Mouse (Mus musculus): ENCODE data around the gene Evi5.

The Evi5 gene

DNA sequence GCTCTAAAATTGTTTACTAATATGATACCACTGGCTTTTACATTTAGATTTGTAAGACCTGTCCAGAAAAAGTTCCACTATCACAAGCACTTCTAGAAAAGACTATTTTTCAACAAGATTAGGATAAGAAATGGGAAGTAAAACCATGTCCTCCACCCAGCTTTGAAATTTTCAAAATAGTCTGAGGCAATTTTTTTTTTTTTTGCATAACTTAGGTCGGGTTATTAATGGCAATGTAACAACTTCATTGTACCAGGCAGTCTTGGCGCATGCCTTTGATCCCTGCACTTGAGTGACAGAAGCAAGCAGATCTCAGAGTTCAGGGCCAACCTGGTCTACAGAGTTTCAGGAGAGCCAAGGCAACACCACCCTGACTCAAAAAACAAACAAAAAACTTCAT is 5.2 kb downstream of the Evi5 start:
- no peak for DNase-seq (ENCODE audit: low spot score)

GRCm38 (mm10) chr5:107868905-107869424 is 5.9 kb downstream of the Evi5 start:
- DNase-seq (ENCODE audit: low spot score): peak; percentile 66

DNA sequence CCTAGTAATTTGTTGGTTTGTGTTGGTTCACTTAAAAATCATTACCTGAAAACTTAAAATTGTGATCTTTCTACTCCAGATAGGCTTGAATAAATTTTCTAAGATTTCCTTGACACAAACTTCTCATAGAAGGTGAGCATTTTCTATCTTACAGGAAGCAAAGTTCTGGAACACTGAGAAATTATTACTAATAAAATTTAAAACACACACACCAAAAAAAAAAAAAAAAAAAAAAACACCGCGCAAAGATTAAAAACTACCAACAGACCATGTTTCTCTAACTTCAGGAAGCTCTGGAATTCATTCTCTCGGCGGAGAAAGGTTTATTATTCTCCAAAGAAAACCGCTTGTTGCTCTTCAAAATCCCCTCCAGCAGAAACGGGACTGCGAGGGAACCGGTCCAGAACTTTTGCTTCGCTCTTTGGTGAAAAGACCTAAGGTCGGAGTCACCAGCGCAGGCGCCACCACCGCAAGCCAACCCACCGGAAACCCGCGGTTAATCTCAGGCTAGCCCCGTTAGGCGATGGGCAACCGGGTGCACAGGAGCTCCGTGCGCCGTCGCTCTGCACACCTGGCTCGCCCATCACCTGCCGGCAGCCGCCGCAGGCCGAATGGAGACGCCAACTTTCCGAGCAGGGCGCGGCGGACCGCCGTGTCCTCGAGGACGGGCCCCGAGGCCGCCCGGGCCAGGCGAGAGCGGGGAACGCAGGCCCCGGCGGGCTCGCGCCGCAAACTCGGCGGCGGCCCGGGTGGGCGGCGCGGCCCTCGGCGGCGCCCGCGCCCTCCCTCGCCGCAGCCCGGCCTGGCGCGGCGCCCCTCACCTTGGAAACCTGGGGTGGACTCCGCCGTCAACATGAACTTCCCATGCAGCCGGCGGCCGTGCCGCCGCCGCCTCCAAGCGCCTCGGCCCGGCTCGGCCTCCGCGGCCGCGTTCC is 6.7 kb downstream of the Evi5 start:
- no peak for DNase-seq (ENCODE audit: low spot score)

DNA sequence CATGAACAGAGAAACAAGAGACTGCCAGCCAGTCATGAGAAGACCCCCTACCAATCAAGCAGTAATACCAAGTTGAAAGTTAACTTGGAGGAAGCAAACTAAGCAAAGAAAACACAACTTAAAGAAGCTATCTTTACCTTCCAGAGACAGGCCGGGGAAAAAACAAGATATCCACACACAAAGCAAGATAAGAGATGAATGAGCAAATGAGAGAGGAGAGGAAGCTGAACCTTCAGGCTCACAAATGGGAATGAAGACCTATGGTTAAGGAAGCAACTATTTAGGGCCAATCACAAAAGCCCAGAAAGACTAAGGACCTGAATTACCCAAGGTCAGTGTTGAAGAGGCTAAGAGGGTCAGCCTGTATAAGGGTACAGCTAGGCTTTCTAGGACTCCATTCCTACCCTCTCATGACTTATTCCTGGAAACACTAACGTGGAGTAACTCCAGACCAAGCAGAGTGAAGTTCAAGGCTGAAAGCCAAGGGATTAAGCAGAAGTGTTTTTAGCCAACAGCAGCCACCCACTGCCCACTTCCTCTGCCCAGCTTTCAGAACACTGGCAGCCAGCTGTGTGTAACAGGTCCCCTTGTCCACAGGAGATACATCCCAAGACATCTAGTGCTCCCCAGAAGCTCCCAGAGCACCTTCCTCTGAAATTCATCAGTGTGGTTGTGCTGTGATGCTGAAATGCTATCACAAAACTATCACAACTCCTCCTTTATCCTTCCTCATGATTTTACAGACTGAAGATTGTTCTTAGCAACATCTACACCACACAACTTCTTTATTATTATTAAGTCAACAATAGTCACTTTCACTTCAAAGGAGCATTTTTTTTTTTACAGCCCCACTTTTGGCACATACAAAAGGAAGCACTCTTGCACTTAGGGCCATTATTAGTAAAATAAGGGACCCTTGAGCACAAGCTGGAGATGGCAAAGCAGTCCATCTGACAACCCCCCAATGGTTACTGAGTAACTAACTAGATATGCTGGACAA is 8.5 kb downstream of the Evi5 start:
- no peak for DNase-seq (ENCODE audit: low spot score)

DNA sequence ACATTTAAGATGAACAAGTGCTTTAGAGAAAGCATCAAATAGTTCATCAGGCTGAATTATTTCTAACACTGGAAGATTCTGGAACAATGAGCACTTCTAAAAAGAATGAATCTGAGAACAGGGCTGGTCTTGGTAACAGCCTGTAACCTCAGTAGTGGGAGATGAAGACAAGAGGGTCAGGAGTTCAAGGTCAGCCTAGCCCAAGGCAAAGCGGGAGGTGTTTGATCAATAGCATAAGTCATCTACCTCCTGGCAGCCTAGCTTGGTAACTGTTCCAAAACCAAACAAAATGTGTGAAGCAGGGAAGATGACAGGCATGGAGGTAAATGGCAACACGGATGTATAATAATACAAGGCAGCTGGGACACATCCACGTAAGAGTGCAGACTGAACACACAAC is 10.9 kb downstream of the Evi5 start:
- no peak for DNase-seq (ENCODE audit: low spot score)

DNA sequence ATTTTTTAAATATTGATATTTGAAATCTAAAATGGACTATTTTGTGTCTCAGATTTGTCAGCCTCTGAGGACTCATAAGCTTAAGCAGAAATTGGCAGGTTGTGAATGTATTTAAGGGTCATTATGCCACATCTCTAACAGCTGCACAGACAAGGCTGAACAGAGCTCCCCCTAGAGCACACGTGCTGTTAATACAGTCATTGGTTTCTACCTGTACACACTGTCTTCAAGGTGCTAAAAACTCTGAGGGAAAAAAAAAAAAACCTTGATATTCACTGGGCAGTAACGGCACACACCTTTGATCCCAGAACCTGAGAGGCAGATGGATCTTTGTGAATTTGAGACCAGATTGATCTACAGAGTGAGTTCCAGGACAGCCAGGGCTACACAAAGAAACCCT is 15.9 kb downstream of the Evi5 start:
- DNase-seq (ENCODE audit: low spot score): no peak

DNA sequence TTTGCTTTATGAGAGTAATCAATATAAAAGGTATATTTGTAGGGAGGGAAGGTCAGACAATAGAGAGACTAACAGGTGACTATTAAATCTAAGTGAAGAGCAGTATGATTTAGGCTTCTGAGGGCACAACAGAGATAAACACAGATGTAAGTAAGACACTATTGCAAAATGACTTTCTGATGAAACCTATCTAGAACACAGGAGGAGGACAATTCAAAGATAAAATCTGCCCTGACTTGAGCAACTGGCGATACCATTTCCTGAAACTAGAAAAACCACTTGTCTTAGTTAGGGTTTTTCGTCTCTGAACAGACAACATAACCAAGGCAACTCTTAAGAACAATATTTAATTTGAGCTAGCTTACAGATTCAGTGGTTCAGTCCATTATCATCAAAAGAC is 19.4 kb downstream of the Evi5 start:
- DNase-seq (ENCODE audit: low spot score): no peak

GRCm38 (mm10) chr5:107854556-107854955 is 20.4 kb downstream of the Evi5 start:
- DNase-seq (ENCODE audit: low spot score): no peak

- no peak for DNase-seq (ENCODE audit: low spot score)
Measured at GRCm38 (mm10) chr5:107853807-107854206, 21.1 kb downstream of the Evi5 start.

DNA sequence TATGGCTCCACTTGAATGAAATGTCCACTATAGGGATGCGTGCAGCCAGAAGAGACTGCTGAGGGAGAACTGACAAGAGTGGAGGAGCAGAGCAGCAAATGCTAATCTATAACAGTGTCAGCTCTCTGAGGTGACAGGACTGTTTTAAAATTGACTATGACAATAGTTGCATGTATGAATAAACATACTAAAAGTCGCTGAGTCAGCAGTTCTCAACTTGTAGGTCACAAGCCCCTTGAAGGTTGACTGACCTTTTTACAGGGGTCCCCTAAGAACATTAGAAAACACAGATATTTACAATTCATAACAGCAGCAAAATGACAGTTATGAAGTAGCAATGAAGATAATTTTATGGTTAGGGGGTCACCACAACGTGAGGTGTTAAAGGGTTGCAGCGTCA is 25.9 kb downstream of the Evi5 start:
- no peak for DNase-seq (ENCODE audit: low spot score)

- DNase-seq (ENCODE audit: low spot score): no peak
Measured at GRCm38 (mm10) chr5:107847817-107848216, 27.1 kb downstream of the Evi5 start.

DNA sequence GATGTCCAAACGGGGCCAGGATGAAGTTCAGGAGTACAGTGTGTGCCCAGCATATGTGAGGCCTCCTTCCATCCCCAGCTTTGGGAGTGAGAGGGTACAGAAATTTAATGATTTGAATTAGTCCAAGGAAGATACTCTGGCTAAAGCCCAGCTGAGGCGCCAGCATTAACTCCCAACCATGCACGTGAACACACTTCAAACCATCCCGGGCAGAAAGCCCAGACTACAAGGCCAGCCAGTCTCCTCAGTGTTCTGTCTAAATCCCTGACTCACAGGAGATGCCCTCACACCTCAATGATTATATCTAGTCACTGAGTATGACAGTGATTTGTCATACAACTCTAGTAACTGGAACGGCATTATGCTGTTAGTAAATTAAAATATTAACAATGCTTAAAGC is 27.6 kb downstream of the Evi5 start:
- no peak for DNase-seq (ENCODE audit: low spot score)

- DNase-seq (ENCODE audit: low spot score): no peak
Measured at GRCm38 (mm10) chr5:107840549-107841238, 34.2 kb downstream of the Evi5 start.

GRCm38 (mm10) chr5:107838891-107839644 is 35.8 kb downstream of the Evi5 start:
- no peak for DNase-seq (ENCODE audit: low spot score)

GRCm38 (mm10) chr5:107834287-107834686 is 40.6 kb downstream of the Evi5 start:
- DNase-seq (ENCODE audit: low spot score): no peak

- no peak for DNase-seq (ENCODE audit: low spot score)
Measured at GRCm38 (mm10) chr5:107831351-107831750, 43.6 kb downstream of the Evi5 start.

- DNase-seq (ENCODE audit: low spot score): no peak
Measured at GRCm38 (mm10) chr5:107829998-107830560, 44.8 kb downstream of the Evi5 start, which contains the start of gene Ube2d2b. Gene Ube2d2b (plus strand): TSS chr5:107830099.

DNA sequence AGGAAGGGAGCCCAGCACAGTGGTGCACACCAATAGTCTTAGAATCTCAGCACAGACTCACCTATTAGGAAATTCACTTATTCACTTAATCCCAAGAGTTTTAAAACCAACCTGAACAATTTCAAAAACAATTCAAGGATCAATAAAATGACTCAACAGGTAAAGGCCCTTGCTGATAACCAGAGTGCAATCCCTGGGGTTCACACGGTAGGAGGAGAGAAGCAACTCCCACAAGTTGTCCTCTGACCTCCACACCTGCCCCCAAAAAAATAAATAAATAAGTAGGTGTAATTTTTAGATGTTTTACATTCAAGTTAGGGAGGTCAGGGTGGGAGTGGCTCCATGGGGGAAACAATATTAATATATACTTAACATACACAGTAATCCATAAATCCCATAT is 52.4 kb downstream of the Evi5 start:
- DNase-seq (ENCODE audit: low spot score): no peak

GRCm38 (mm10) chr5:107814651-107815050 is 60.3 kb downstream of the Evi5 start:
- DNase-seq (ENCODE audit: low spot score): no peak

GRCm38 (mm10) chr5:107807496-107807895 is 67.4 kb downstream of the Evi5 start:
- DNase-seq (ENCODE audit: low spot score): no peak

- DNase-seq (ENCODE audit: low spot score): no peak
Measured at GRCm38 (mm10) chr5:107802621-107803020, 72.3 kb downstream of the Evi5 start.
